Mouse (Mus musculus) liver, embryonic 12.5 days (tissue): Measurements from ENCODE around the gene AI481877. TPM values are rescaled to one million over a fixed set of nuclear protein-coding genes. Genes with fewer than 3 reads are reported as not detected.
"Not testable (repeated sequence)": the region's sequence is repeated elsewhere in the genome, so short reads cannot be mapped to it uniquely, and the experiment has no call there.

ENCODE experiments used
- ATAC-seq: fragments of 200-750 bp; cut with Nextera tagmentation; 2 replicates; pipeline ENCODE4 v1.8.0; 2017; ENCODE audit warnings: moderate number of reproducible peaks, mild to moderate bottlenecking, moderate library complexity
- H3K27ac ChIP-seq: fragments of 300-500 bp; sonication (generic); 2 replicates; pipeline ENCODE4 v1.5.1; 2016; ENCODE audit warnings: mild to moderate bottlenecking
- H3K27me3 ChIP-seq: fragments of 300-500 bp; sonication (generic); replicated peaks from 2 replicates; pipeline ENCODE4 v1.6.1; 2016; ENCODE audit warnings: mild to moderate bottlenecking, moderate library complexity
- H3K36me3 ChIP-seq: fragments of 300-500 bp; sonication (generic); 2 replicates; pipeline ENCODE4 v1.6.1; 2016; ENCODE audit warnings: mild to moderate bottlenecking, moderate library complexity
- H3K4me1 ChIP-seq: fragments of 300-500 bp; sonication (generic); 2 replicates; pipeline ENCODE4 v1.6.1; 2016
- H3K4me2 ChIP-seq: fragments of 300-500 bp; sonication (generic); 2 replicates; pipeline ENCODE4 v1.6.1; 2016; ENCODE audit warnings: mild to moderate bottlenecking, moderate library complexity
- H3K4me3 ChIP-seq: fragments of 300-500 bp; sonication (generic); 2 replicates; pipeline ENCODE4 v1.5.1; 2016; ENCODE audit warnings: mild to moderate bottlenecking, moderate library complexity
- H3K9ac ChIP-seq: fragments of 300-500 bp; sonication (generic); 2 replicates; pipeline ENCODE4 v1.6.1; 2016; ENCODE audit warnings: mild to moderate bottlenecking, moderate library complexity
- H3K9me3 ChIP-seq: fragments of 300-500 bp; sonication (generic); replicated peaks from 2 replicates; pipeline ENCODE4 v1.6.1; 2016; ENCODE audit warnings: mild to moderate bottlenecking, moderate library complexity
- WGBS: fragments of 180-500 bp; shearing (Covaris S2); methylation state at CpG from one replicate; pipeline ENCODE4 v1.1.7; 2016; ENCODE audit not compliant: insufficient replicate concordance; 5-methylcytosine and 5-hydroxymethylcytosine counted together
- polyA plus RNA-seq: library from polyadenylated mRNA; unstranded; fragments of >200 nt; fragmentation: Nextera tagmentation; extraction: Ambion mirVana; gene quantifications from 2 replicates; pipeline ENCODE4 v1.2.1, GENCODE M21; 2016

The AI481877 gene
- not detected in 2 replicates for polyA plus RNA-seq

DNA sequence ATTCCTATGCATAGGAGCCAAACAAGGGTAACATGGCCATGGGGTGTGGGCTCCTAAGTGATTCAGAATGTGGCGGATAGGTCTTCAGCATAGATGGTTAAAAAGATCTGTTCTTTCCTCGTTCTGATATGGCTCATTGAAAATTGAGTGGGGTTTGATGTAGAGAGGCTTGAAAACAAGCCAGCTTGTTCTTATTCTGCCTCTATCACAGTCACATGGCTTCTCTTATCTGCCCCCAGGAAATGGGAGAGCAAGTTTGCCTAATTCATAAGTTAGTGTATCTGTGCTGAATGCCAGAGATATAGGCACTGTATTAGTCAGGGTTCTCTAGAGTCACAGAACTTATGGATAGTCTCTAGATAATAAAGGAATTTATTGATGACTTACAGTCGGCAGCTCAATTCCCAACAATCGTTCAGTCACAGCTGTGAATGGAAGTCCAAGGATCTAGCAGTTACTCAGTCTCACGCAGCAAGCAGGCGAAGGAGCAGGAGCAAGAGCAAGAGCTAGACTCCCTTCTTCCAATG is at the start of gene AI481877:
TSS of gene AI481877 (minus strand) at position 477 of the 527 bp plus-strand sequence.
- WGBS = 63% methylated on average over 3 of the region's 6 CpGs
- H3K27ac ChIP-seq, H3K9me3 ChIP-seq, H3K4me1 ChIP-seq, H3K4me2 ChIP-seq, H3K4me3 ChIP-seq, ATAC-seq, H3K36me3 ChIP-seq, H3K27me3 ChIP-seq, H3K9ac ChIP-seq: not testable (repeated sequence)

DNA sequence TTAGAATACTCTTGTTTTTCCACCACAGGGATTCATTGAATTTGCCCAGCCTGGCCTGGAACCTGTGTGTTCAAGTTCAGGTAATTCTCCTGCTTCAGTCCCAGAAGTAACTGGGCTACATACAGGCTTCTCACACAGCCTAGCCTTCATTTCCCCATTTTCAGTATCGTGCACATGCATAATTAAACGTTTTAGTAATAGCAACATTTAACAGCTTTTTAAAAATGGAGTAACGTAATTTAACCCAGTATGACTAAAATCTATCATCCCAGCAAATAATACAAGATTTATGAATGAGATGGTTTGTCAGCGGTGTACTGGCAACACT is 49.7 kb upstream of the AI481877 start:
- 22% methylated on average over 4 of the region's 4 CpGs for WGBS

DNA sequence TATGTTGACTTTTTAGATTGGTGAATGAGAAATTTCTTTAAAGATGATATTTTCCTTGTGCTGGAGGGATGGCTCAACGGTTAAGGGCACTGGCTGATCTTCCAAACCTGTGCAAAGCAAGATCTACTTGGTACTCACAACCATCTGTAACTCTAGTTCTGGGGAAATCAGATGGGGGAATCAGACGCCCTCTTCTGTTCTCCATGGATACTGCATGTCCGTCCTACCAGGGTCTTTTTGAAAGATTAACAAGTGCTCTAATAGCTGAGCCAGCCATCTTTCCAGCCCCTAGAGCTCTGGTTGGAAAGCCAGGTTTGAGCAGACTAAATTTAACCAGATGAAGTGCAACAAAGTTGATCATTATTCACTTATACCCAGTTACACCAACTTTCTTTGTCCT is 48.5 kb upstream of the AI481877 start:
- Histone ChIP-seq H3K27me3 (no peaks in the 10 kb centered on the region), H3K4me1 (peaks cover 59% of the 10 kb centered on the region), H3K36me3 (0 out of 2 replicates have a peak, but pooled peaks cover 4% of the 10 kb centered on the region)

More for the DNA sequence above, 49.7 kb upstream of the AI481877 start:
- Histone ChIP-seq H3K4me2 (peak overlapping the region; percentile 70), H3K27ac (peak overlapping the region; percentile 98), H3K9ac (peak overlapping the region; percentile 99), H3K9me3 (no peaks in the 10 kb centered on the region), H3K4me1 (peaks cover 69% of the 10 kb centered on the region), H3K27me3 (no peaks in the 10 kb centered on the region), H3K36me3 (0 out of 2 replicates have a peak, but pooled peaks cover 4% of the 10 kb centered on the region), H3K4me3 (peak overlapping the region; percentile 99)
- ATAC-seq = no peak

DNA sequence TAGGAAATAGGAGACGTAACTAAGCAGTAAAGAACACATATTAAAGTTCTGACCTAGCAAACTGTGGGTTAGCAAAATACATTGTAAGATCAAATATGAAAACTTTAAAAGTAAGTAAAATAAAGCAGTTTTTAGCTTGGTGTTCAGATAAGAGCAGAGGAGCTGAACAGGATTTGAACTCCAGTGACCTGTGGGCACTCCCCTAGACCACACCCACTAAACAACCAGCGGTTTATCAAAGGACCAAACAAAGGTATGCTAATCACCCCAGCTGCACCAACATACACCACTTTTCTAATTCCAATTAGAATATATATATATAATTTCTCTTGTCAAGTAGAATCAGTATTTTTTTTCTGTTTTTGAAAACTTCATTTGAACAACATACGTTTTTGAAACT is 46.9 kb upstream of the AI481877 start:
- 53% methylated on average over 3 of the region's 3 CpGs for WGBS
- ATAC-seq = no peak
- Histone ChIP-seq H3K27ac (no peak overlapping the region), H3K27me3 (no peaks in the 10 kb centered on the region), H3K4me1 (peaks cover 63% of the 10 kb centered on the region), H3K9ac (no peak overlapping the region), H3K9me3 (no peaks in the 10 kb centered on the region), H3K4me2 (no peak overlapping the region), H3K4me3 (no peak overlapping the region), H3K36me3 (no peaks in the 10 kb centered on the region)

More for the DNA sequence above, 48.5 kb upstream of the AI481877 start:
- Histone ChIP-seq H3K27ac (no peak overlapping the region), H3K4me3 (no peak overlapping the region), H3K9me3 (no peaks in the 10 kb centered on the region), H3K9ac (no peak overlapping the region), H3K4me2 (no peak overlapping the region)
- 12% methylated on average over 3 of the region's 3 CpGs for WGBS
- no peak for ATAC-seq

DNA sequence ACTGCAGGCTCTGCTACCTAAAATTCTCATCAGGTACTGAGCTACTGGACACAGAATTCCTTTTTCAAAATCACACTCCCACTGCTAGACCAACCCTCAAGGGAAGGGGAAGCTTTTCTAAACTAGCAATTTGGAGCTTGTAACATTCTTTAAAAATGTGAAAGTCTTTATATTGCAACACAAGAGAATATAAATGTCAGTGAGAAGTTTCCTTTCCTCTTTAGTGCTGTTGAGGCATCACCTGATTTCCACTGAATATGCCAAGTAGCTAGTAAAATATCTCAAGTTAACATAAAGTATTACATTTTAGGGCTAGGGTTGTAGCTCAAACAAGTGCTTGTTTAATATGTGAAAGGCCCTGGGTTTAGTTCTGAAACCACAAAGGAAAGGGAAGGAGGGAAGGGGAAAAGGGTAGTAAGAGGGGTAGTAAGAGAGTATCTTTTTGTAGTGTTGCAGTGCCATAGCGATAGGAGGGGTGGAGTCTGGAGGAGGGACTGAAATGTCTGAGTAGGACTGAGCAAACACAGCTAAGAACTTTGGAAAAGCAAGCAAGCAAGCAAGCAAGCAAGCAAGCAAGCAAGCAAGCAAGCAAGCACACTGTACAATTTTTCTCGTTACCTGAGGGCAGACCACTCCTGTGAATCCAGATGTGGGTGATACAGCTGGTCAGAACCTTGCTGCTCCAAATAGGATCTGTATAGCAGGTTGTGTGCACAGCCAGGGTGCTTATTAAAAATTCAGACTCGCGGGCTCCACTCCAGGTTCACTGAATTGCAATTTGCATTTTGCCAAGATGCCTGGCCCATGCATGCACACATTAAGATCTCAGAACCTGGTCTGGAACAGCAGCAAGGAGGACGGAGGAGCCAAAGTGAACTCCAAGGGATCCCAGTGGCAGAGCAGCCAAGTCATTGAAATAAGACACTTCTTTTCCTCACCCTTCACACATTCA is 42.8 kb upstream of the AI481877 start:
- H3K9ac ChIP-seq = no peak overlapping the region
- no peak overlapping the region for H3K4me3 ChIP-seq
- H3K4me2 ChIP-seq = no peak overlapping the region
- 42% methylated on average over 5 of the region's 5 CpGs for WGBS
- no peaks in the 10 kb centered on the region for H3K27me3 ChIP-seq
- H3K4me1 ChIP-seq = peaks cover 40% of the 10 kb centered on the region
- ATAC-seq = no peak
- H3K27ac ChIP-seq = 0 out of 2 replicates have a peak overlapping the region, but pooled peaks have one; percentile 7
- no peaks in the 10 kb centered on the region for H3K9me3 ChIP-seq
- no peaks in the 10 kb centered on the region for H3K36me3 ChIP-seq

DNA sequence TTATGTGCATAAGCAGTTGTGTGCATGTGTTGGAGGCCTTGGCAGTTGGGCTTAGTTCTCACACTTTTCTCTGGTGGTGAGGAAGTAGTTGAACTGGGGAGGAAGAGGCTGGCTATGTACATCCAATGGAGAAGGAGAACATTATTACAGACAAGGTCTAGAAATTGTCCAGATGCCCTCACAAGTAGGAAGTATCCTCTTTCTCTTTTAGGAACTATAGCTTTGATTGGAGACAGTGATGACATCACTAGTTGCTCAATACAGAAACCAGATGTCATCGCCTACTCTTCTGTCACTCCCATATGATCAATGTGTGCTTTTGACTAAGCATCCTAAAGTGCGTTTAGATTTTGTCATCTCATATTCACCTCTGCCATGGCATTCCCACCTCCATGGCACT is 38.8 kb upstream of the AI481877 start:
- Histone ChIP-seq H3K27me3 (no peaks in the 10 kb centered on the region), H3K9me3 (no peaks in the 10 kb centered on the region), H3K4me2 (no peak overlapping the region), H3K9ac (no peak overlapping the region), H3K27ac (no peak overlapping the region), H3K36me3 (no peaks in the 10 kb centered on the region), H3K4me1 (peaks cover 46% of the 10 kb centered on the region), H3K4me3 (no peak overlapping the region)
- 75% methylated on average over 2 of the region's 2 CpGs for WGBS
- no peak for ATAC-seq

DNA sequence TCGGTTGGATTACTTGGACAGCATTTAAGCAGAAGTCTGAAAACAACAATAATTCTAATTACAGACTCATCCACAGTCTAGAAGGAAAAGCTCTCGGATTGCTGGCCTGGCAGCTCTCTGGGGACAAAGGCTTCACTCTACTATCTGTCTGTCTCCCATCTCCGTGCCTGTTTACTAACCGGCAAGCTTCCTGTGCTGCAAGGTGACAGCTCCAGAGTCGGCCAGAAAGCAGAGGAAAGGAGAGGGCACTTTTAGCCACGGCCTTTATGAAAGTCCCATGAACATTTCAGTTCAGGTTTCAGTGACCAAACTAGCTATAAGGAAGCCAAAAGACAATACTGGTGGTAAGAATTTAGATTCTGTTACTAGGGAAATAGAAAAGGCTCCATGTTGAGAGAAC is 37.1 kb upstream of the AI481877 start:
- H3K4me2 ChIP-seq = no peak overlapping the region
- no peaks in the 10 kb centered on the region for H3K27me3 ChIP-seq
- 37% methylated on average over 6 of the region's 6 CpGs for WGBS
- H3K27ac ChIP-seq = no peak overlapping the region
- H3K4me1 ChIP-seq = peaks cover 32% of the 10 kb centered on the region
- H3K36me3 ChIP-seq = no peaks in the 10 kb centered on the region
- H3K4me3 ChIP-seq = no peak overlapping the region
- H3K9me3 ChIP-seq = no peaks in the 10 kb centered on the region
- no peak overlapping the region for H3K9ac ChIP-seq
- ATAC-seq = no peak

DNA sequence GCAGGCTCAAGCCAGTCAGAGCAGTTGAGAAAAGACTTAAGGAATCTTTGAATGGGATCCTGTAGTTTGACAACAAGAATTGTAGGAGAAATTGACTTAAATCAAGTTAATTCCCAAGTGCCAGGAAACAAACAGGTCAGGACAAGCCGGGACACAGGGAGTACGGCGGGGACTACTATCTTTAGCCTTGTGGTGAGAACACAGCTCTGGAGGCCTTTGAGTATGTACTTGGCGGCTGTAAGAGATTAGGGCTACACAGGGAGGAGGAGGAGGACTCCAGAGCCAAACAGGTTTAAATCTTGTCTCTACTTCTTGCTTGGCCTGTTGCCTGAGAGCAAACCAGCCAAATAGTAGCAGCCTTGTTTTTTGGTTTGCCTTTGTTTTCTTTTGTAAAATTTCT is 36.2 kb upstream of the AI481877 start:
- Histone ChIP-seq H3K36me3 (no peaks in the 10 kb centered on the region), H3K4me1 (peaks cover 29% of the 10 kb centered on the region), H3K9me3 (no peaks in the 10 kb centered on the region), H3K4me2 (no peak overlapping the region), H3K4me3 (no peak overlapping the region), H3K27ac (no peak overlapping the region), H3K9ac (no peak overlapping the region), H3K27me3 (no peaks in the 10 kb centered on the region)
- ATAC-seq = 0 out of 2 replicates have a peak, but pooled peaks have one; percentile 55
- WGBS = 20% methylated on average over 4 of the region's 4 CpGs

DNA sequence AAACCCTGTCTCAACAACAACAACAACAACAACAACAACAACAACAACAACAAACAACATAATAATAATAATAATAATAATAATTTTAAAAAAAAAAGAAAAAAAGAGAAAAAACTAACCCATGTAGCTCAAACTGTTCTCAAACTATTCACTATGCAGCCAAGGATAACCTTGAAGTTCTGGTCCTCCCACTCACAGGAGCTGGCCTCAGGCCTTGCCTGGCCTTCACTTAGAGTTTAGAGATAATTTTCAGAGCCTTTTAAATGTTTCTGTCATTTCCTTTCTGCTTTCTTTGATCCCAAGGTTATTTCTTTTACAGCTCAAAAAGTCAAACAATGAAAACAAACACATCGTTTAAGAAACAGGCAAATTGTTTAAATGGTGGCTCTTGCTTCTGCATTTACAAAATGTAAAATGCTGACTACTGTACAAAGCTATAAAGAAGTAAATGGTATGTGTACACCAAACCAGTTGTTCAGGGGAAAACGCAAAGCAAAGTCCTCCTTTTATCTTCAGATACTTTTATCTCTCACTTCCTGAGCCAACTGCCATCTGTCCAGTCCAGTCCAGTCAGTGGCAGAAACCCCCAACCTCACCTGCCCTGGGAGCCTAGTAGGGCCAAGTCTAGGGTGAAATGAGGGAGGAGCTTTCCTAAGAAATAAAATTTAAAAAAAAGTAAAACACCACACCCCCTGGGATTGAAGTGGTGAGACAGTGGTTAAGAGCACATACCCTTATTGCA is 34.6 kb upstream of the AI481877 start:
- no peak overlapping the region for H3K9ac ChIP-seq
- peaks cover 34% of the 10 kb centered on the region for H3K4me1 ChIP-seq
- no peaks in the 10 kb centered on the region for H3K27me3 ChIP-seq
- no peaks in the 10 kb centered on the region for H3K9me3 ChIP-seq
- WGBS = 30% methylated on average over 2 of the region's 2 CpGs
- no peak for ATAC-seq
- H3K27ac ChIP-seq = no peak overlapping the region
- no peak overlapping the region for H3K4me3 ChIP-seq
- H3K36me3 ChIP-seq = no peaks in the 10 kb centered on the region
- no peak overlapping the region for H3K4me2 ChIP-seq

DNA sequence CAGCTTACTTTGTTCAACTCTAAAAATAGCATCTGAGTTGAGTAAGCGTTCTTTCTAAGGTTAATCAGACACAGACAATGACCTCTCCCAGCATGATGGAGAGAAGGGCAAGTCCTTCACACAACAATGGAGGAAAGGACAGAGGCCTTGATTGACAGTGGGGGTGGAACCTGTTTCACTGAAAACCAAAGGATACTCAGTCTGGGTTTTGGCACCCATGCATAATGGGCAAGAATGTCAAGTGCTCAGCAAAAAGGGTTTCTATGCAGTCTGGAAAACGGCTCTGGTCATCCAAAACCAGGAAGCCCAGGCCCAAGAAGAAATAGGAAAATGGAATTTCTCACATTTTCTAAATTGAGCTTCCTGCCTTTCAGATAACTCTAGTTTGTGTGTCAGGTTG is 33.8 kb upstream of the AI481877 start:
- H3K9ac ChIP-seq = no peak overlapping the region
- H3K4me1 ChIP-seq = peaks cover 34% of the 10 kb centered on the region
- no peaks in the 10 kb centered on the region for H3K36me3 ChIP-seq
- no peak for ATAC-seq
- H3K9me3 ChIP-seq = no peaks in the 10 kb centered on the region
- no peak overlapping the region for H3K4me2 ChIP-seq
- no peak overlapping the region for H3K27ac ChIP-seq
- no peaks in the 10 kb centered on the region for H3K27me3 ChIP-seq
- 60% methylated on average over 2 of the region's 2 CpGs for WGBS
- no peak overlapping the region for H3K4me3 ChIP-seq

DNA sequence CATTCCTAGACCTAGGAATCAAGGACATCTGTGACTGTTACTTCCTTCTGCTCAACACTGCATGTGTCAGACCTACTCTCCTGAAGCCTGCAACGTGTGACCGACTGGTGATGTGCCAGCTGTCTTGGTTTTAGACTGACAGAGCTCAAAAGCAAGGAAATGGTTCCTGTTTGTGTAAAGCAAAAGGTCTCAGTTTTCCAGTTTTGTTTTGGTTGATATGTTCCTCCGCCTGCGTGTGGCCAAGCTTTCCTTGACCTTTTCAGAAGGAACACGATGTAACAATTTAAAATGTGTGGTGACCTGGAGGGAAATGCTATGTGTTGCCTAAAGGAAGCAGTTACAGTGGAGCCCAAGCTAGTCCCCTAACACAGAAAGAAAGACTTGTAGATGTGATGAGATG is 31.2 kb upstream of the AI481877 start:
- no peak for ATAC-seq
- peaks cover 27% of the 10 kb centered on the region for H3K4me1 ChIP-seq
- H3K4me3 ChIP-seq = no peak overlapping the region
- H3K27me3 ChIP-seq = no peaks in the 10 kb centered on the region
- no peak overlapping the region for H3K27ac ChIP-seq
- H3K9me3 ChIP-seq = no peaks in the 10 kb centered on the region
- no peak overlapping the region for H3K9ac ChIP-seq
- H3K36me3 ChIP-seq = no peaks in the 10 kb centered on the region
- H3K4me2 ChIP-seq = no peak overlapping the region
- WGBS = 61% methylated on average over 5 of the region's 5 CpGs
